Mouse (Mus musculus) kidney, postnatal 0 days (tissue): Measurements from ENCODE around the gene Sv2c. TPM values are rescaled to one million over a fixed set of nuclear protein-coding genes. Genes with fewer than 3 reads are reported as not detected.

ENCODE experiments used
- ATAC-seq: fragments of 200-750 bp; cut with Nextera tagmentation; replicated peaks from 2 replicates; pipeline ENCODE4 v1.8.0; 2017; ENCODE audit warnings: low read depth, moderate number of reproducible peaks, moderate TSS enrichment, moderate library complexity; ENCODE audit not compliant: low FRiP score
- DNase-seq: peaks from one replicate; pipeline ENCODE4 v3.0.0-alpha.2; 2016; ENCODE audit warnings: low spot score
- H3K27ac ChIP-seq: fragments of 300-500 bp; sonication (generic); 2 replicates; pipeline ENCODE4 v1.5.1; 2014; ENCODE audit warnings: mild to moderate bottlenecking
- H3K27me3 ChIP-seq: fragments of 300-500 bp; sonication (generic); 2 replicates; pipeline ENCODE4 v1.6.1; 2014; ENCODE audit warnings: low read length, mixed read lengths; ENCODE audit not compliant: insufficient read depth
- H3K36me3 ChIP-seq: fragments of 300-500 bp; sonication (generic); 2 replicates; pipeline ENCODE4 v1.6.1; 2014; ENCODE audit warnings: low read length, mixed read lengths; ENCODE audit not compliant: insufficient read depth
- H3K4me1 ChIP-seq: fragments of 300-500 bp; sonication (generic); replicated peaks from 2 replicates; pipeline ENCODE4 v1.6.1; 2014; ENCODE audit warnings: antibody characterized with exemption, low read length, mixed read lengths; ENCODE audit not compliant: insufficient read depth
- H3K4me2 ChIP-seq: fragments of 300-500 bp; sonication (generic); 2 replicates; pipeline ENCODE4 v1.6.1; 2014; ENCODE audit warnings: mild to moderate bottlenecking, low read length, moderate library complexity, mixed read lengths
- H3K4me3 ChIP-seq: fragments of 300-500 bp; sonication (generic); replicated peaks from 2 replicates; pipeline ENCODE4 v1.5.1; 2014; ENCODE audit warnings: low read depth, low read length
- H3K9ac ChIP-seq: fragments of 300-500 bp; sonication (generic); 2 replicates; pipeline ENCODE4 v1.6.1; 2014; ENCODE audit warnings: low read depth, low read length
- H3K9me3 ChIP-seq: fragments of 300-500 bp; sonication (generic); replicated peaks from 2 replicates; pipeline ENCODE4 v1.6.1; 2016; ENCODE audit warnings: low read length, inconsistent platforms, mixed read lengths
- CTCF ChIP-seq: IDR thresholded peaks from 2 replicates; pipeline ENCODE4 v1.5.1; 2016; ENCODE audit warnings: antibody characterized with exemption, low read depth, mild to moderate bottlenecking, moderate library complexity
- WGBS: fragments of 180-500 bp; shearing (Covaris S2); extraction: QIAGEN DNeasy Blood & Tissue Kit; methylation state at CpG from one replicate; pipeline ENCODE4 v1.1.7; 2014; 5-methylcytosine and 5-hydroxymethylcytosine counted together
- polyA plus RNA-seq: library from polyadenylated mRNA; unstranded; fragments of >200 nt; fragmentation: Nextera tagmentation; extraction: Ambion mirVana; gene quantifications from 2 replicates; pipeline ENCODE4 v1.2.1, GENCODE M21; 2015

Gene Sv2c
- polyA plus RNA-seq, 1 experiment from 2014 or later = 0.39 TPM

DNA sequence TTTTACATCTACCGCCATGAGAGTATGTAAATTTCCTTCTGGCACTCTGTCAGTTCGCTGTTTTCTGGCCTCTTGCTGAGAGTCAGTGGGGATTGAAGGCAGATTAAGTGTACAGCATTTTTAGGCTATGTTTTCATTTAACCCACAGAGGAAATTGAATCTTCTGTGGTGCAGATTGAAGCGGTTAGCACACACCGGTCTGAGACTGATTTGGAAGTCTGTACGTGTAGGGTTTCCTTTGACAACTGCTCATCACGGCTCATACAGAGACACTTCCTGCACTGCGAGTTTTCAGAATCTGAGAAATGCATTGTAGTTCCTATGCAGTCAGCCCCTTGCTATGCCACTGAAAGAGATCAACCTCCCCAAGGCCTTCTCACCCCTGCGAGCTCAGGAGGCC, 168.2 kb downstream of the Sv2c start:
- TF ChIP-seq CTCF = no peak
- Histone ChIP-seq H3K9ac (no peak overlapping the region), H3K27me3 (no peaks in the 10 kb centered on the region), H3K27ac (no peak overlapping the region), H3K4me1 (peaks cover 7% of the 10 kb centered on the region; the same call in 1 of the 2 replicates), H3K4me3 (no peak overlapping the region), H3K9me3 (no peaks in the 10 kb centered on the region), H3K4me2 (no peak overlapping the region), H3K36me3 (no peaks in the 10 kb centered on the region)
- 65% methylated on average over 8 of the region's 8 CpGs for WGBS
- DNase-seq (no peak), ATAC-seq (no peak)

GRCm38 (mm10) chr13:95963671-95964070, 168.7 kb downstream of the Sv2c start:
- DNase-seq (no peak), ATAC-seq (no peak)
- Histone ChIP-seq H3K9ac (no peak overlapping the region), H3K9me3 (no peaks in the 10 kb centered on the region), H3K4me2 (no peak overlapping the region), H3K4me3 (no peak overlapping the region), H3K36me3 (no peaks in the 10 kb centered on the region), H3K4me1 (peaks cover 7% of the 10 kb centered on the region; the same call in 1 of the 2 replicates), H3K27me3 (no peaks in the 10 kb centered on the region), H3K27ac (no peak overlapping the region)
- 80% methylated on average over 1 of the region's 1 CpGs for WGBS
- TF ChIP-seq CTCF = no peak

DNA sequence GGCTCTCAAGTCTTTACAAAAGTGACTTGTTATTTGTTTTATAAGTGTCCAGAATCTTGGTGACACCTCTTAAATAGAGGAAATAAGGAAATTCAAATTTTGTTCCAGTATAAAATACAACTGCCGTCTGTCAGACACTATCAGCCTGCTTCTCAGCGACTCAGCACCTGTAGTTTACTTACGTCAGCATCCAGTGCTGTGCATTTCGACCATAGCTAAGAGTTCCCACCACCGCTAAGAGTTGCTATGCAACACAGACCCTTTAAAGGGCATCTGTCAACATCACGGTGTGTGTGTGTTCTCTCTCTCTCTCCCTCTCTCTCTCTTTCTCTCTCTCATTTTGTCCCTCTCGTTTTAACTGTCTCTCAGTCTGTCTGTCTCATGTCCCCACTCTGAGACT, 170.5 kb downstream of the Sv2c start:
- no peak overlapping the region for H3K27ac ChIP-seq
- TF ChIP-seq CTCF = no peak
- WGBS = 41% methylated on average over 7 of the region's 7 CpGs
- H3K9ac ChIP-seq = no peak overlapping the region
- H3K4me2 ChIP-seq = peak overlapping the region; percentile 78
- DNase-seq = no peak
- no peaks in the 10 kb centered on the region for H3K36me3 ChIP-seq
- H3K4me3 ChIP-seq = peak overlapping the region; percentile 40; the same call in 1 of the 2 replicates
- H3K4me1 ChIP-seq = peaks cover 7% of the 10 kb centered on the region; the same call in 1 of the 2 replicates
- H3K27me3 ChIP-seq = no peaks in the 10 kb centered on the region
- no peaks in the 10 kb centered on the region for H3K9me3 ChIP-seq
- no peak; the same call in 1 of the 2 replicates for ATAC-seq

DNA sequence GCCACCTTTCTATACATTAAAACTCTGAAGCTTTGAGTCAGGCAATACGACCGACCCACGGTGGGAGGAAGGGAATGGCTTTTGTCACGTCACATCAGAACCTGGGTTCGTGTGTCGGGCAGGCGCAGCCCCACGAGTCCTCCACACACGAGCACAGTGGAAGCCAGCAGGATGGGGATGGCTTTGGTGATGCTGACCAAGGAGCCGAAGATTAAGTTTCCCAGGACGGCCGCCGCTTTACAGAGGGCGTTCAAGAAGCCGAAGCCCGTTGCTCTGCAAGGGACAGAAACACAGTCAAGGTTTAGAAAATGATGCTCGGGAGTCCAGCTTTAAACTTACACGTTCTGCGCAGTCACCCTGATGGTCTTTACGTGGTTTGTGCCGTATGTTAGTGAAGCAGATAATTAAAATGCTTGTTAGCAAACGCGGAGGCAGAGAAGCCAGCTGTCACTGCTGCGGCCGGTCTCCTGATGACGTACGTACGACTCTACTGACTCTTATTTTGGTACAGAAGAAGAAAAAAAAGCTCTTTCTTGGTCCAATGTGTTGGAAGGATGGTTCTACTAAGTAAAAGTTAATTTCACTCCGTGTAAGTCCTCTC, 171.1 kb downstream of the Sv2c start:
- Histone ChIP-seq H3K4me1 (peaks cover 7% of the 10 kb centered on the region; the same call in 1 of the 2 replicates), H3K4me2 (peak overlapping the region; percentile 78), H3K27ac (0 out of 2 replicates have a peak overlapping the region, but pooled peaks have one; percentile 21), H3K9me3 (no peaks in the 10 kb centered on the region), H3K36me3 (no peaks in the 10 kb centered on the region), H3K27me3 (no peaks in the 10 kb centered on the region), H3K9ac (peak overlapping the region; percentile 48; the same call in 1 of the 2 replicates), H3K4me3 (peak overlapping the region; percentile 40)
- DNase-seq = peak; percentile 84
- no peak; the same call in 1 of the 2 replicates for ATAC-seq
- no peak for TF ChIP-seq CTCF
- 8% methylated on average over 29 of the region's 29 CpGs for WGBS

DNA sequence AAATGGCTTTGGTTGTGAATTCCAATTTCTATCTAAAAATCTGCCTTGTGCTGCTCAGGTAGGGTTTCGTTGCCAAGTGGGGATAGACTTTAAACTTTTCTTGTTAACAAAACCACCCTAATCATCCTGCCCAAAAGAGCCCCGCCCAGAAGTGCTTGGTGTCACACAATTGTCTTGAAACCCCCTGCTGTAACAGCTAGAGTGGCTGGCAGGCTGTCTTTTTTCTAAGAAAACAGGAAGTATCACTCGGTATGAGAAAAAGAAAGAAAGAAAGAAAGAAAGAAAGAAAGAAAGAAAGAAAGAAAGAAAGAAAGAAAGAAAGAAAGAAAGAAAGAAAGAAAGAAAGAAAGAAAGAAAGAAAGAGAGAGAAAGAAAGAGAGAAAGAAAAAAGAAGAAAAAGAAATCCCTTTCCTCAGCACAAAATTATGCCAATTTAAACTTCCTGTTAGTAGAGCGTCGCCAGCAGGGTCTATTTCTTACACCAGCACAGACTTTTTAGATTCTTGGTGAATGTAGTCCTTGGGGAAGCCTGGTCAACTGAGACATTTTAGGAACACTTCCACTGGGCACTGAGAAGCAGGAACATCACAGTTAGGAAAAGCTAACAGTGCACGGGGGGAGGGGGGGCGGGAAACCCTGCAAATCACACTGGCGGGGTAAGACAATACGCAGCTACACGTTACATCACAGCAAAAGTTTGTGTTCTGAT, 171.7 kb downstream of the Sv2c start:
- H3K4me2 ChIP-seq = peak overlapping the region; percentile 78
- no peak overlapping the region for H3K27ac ChIP-seq
- TF ChIP-seq CTCF = no peak
- peak overlapping the region; percentile 40 for H3K4me3 ChIP-seq
- H3K36me3 ChIP-seq = no peaks in the 10 kb centered on the region
- 4% methylated on average over 10 of the region's 10 CpGs for WGBS
- peak; percentile 40 for DNase-seq
- no peaks in the 10 kb centered on the region for H3K9me3 ChIP-seq
- peak overlapping the region; percentile 48; the same call in 1 of the 2 replicates for H3K9ac ChIP-seq
- H3K27me3 ChIP-seq = no peaks in the 10 kb centered on the region
- peaks cover 7% of the 10 kb centered on the region; the same call in 1 of the 2 replicates for H3K4me1 ChIP-seq
- ATAC-seq = no peak; the same call in 1 of the 2 replicates

GRCm38 (mm10) chr13:95959651-95960476, 172.5 kb downstream of the Sv2c start:
- ATAC-seq (no peak), DNase-seq (peak; percentile 48)
- Histone ChIP-seq H3K4me1 (peaks cover 7% of the 10 kb centered on the region; the same call in 1 of the 2 replicates), H3K27ac (no peak overlapping the region), H3K36me3 (no peaks in the 10 kb centered on the region), H3K9ac (0 out of 2 replicates have a peak overlapping the region, but pooled peaks have one; percentile 1), H3K4me3 (peak overlapping the region; percentile 1; the same call in 1 of the 2 replicates), H3K4me2 (peak overlapping the region; percentile 78), H3K9me3 (no peaks in the 10 kb centered on the region), H3K27me3 (no peaks in the 10 kb centered on the region)
- 10% methylated on average over 14 of the region's 14 CpGs for WGBS
- no peak for TF ChIP-seq CTCF
